Mouse (Mus musculus) kidney, postnatal 4 days (tissue): ENCODE results near the gene Defb45.

Source experiments
- DNase-seq, 2 experiments: peaks; one replicate each; pipeline ENCODE4 v3.0.0; 2021; ENCODE audit warnings: mixed read lengths in 2 of 2

Defb45 gene

GRCm38 (mm10) chr2:152607746-152608145 is 8.5 kb upstream of the Defb45 start:
- peak in 1 of 2 experiments; percentile 46 for DNase-seq

- peak; percentile 63 to 74 for DNase-seq
Observed at GRCm38 (mm10) chr2:152604057-152604456, 4.9 kb upstream of the Defb45 start, which contains the start of gene Defb36. Gene Defb36 (plus strand): TSS chr2:152604327.

GRCm38 (mm10) chr2:152601275-152601960 is 2.2 kb upstream of the Defb45 start:
- DNase-seq, result no peak

GRCm38 (mm10) chr2:152600076-152600475 is 877 bp upstream of the Defb45 start:
- no peak for DNase-seq

- peak; percentile 18 to 46 for DNase-seq
Observed at GRCm38 (mm10) chr2:152589021-152589420, 10.2 kb downstream of the Defb45 start.

GRCm38 (mm10) chr2:152588450-152588849 is 10.7 kb downstream of the Defb45 start:
- DNase-seq, result no peak

- DNase-seq, result peak; percentile 26 to 41
Observed at GRCm38 (mm10) chr2:152586926-152587560, 12.2 kb downstream of the Defb45 start.

GRCm38 (mm10) chr2:152580612-152581011 is 18.6 kb downstream of the Defb45 start:
- DNase-seq, result no peak

GRCm38 (mm10) chr2:152580107-152580506 is 19.1 kb downstream of the Defb45 start, which contains the start of gene Defb19:
Gene Defb19 (minus strand): TSS chr2:152580312.
- no peak for DNase-seq

- DNase-seq, result no peak
Observed at GRCm38 (mm10) chr2:152573484-152573883, 25.7 kb downstream of the Defb45 start.

GRCm38 (mm10) chr2:152572114-152572794 is 26.9 kb downstream of the Defb45 start, which contains the start of gene Defb21:
Gene Defb21 (plus strand): TSS chr2:152572744.
- peak; percentile 56 to 61 for DNase-seq

GRCm38 (mm10) chr2:152570313-152570712 is 28.9 kb downstream of the Defb45 start:
- DNase-seq, result peak in 1 of 2 experiments; percentile 39

- DNase-seq, result no peak
Observed at GRCm38 (mm10) chr2:152569881-152570280, 29.3 kb downstream of the Defb45 start.

GRCm38 (mm10) chr2:152569038-152569437 is 30.2 kb downstream of the Defb45 start, which contains the start of gene Gm17416:
Gene Gm17416 (plus strand): TSS chr2:152569338.
- DNase-seq, result no peak

GRCm38 (mm10) chr2:152556655-152557054 is 42.5 kb downstream of the Defb45 start:
- no peak for DNase-seq

GRCm38 (mm10) chr2:152553774-152554423 is 45.3 kb downstream of the Defb45 start:
- DNase-seq, result peak; percentile 88 to 89

GRCm38 (mm10) chr2:152548124-152548523 is 51.1 kb downstream of the Defb45 start:
- DNase-seq, result no peak

GRCm38 (mm10) chr2:152544691-152545090 is 54.5 kb downstream of the Defb45 start:
- peak; percentile 74 to 84 for DNase-seq

- DNase-seq, result peak; percentile 24 to 36
Observed at GRCm38 (mm10) chr2:152543478-152543877, 55.7 kb downstream of the Defb45 start.
